Mouse (Mus musculus) G1E (cell line): ENCODE measurements around the gene Inpp5a. TPM values are rescaled to one million over a fixed set of nuclear protein-coding genes. Genes with fewer than 3 reads are reported as not detected.

Experiments
- ATAC-seq: 2 replicates; pipeline ENCODE4 v1.8.0; 2016; ENCODE audit warnings: mild to moderate bottlenecking; ENCODE audit not compliant: insufficient number of reproducible peaks, poor library complexity, low FRiP score, severe bottlenecking; ENCODE audit errors: extremely low read depth
- DNase-seq: peaks from one replicate; pipeline ENCODE4 v3.0.0; 2012; ENCODE audit warnings: low spot score
- H3K27me3 ChIP-seq: 2 replicates; pipeline ENCODE4 v1.6.1; 2012; ENCODE audit warnings: mild to moderate bottlenecking, low read length, inconsistent platforms; ENCODE audit not compliant: insufficient read depth
- H3K36me3 ChIP-seq: replicated peaks from 2 replicates; pipeline ENCODE3; 2012; ENCODE audit warnings: mild to moderate bottlenecking, inconsistent platforms
- H3K4me1 ChIP-seq: 2 replicates; pipeline ENCODE4 v1.6.1; 2012; ENCODE audit warnings: low read depth, low read length, inconsistent platforms, mixed read lengths; ENCODE audit not compliant: insufficient read depth
- H3K4me3 ChIP-seq: 2 replicates; pipeline ENCODE4 v1.5.1; 2012; ENCODE audit warnings: low read depth, mild to moderate bottlenecking, inconsistent platforms, low read length, moderate library complexity, mixed read lengths
- H3K9me3 ChIP-seq: replicated peaks from 2 replicates; pipeline ENCODE4 v1.6.1; 2012; ENCODE audit warnings: inconsistent platforms
- CTCF ChIP-seq: IDR thresholded peaks from 2 replicates; pipeline ENCODE4 v1.5.1; 2012; ENCODE audit warnings: low read depth, low read length, inconsistent platforms, mixed read lengths
- GATA1 ChIP-seq: IDR thresholded peaks from 2 replicates; pipeline ENCODE4 v1.6.1; 2012; ENCODE audit warnings: borderline replicate concordance, low read length, inconsistent platforms, mixed read lengths
- GATA2 ChIP-seq: IDR thresholded peaks from 2 replicates; pipeline ENCODE4 v1.6.1; 2012; ENCODE audit warnings: low read depth, low read length, inconsistent platforms, borderline replicate concordance
- POLR2AphosphoS5 ChIP-seq: IDR thresholded peaks from 2 replicates; pipeline ENCODE4 v1.6.1; 2012; ENCODE audit warnings: low read depth, low read length, inconsistent platforms; ENCODE audit not compliant: insufficient replicate concordance
- TAL1 ChIP-seq: conservative IDR thresholded peaks from 2 replicates; pipeline ENCODE4 v1.6.1; 2012; ENCODE audit warnings: low read depth, low read length, inconsistent platforms, mixed read lengths
- polyA plus RNA-seq: library from polyadenylated mRNA; stranded (reverse); fragments of >175 nt; gene quantifications from 2 replicates; pipeline ENCODE4 v1.2.3, GENCODE M21; 2012
- total RNA-seq, 2 experiments: library from RNA; stranded (forward) in 1 of 2; stranded (reverse) in 1 of 2; fragments of 200-1000 nt in 1 of 2; fragments of >200 nt in 1 of 2; fragmentation: Nextera tagmentation in 1 of 2; gene quantifications; 2 replicates each; pipeline ENCODE4 v1.2.3; 2014 to 2017

The Inpp5a gene
- total and polyA plus RNA-seq, 3 experiments = 1.2 to 5.6 (median 2.5) TPM

- Histone ChIP-seq H3K9me3 (peaks cover 29% of the 10 kb centered on the region), H3K4me3 (no peak overlapping the region), H3K36me3 (no peaks in the 10 kb centered on the region), H3K27me3 (no peaks in the 10 kb centered on the region; the same call in 1 of the 2 replicates), H3K4me1 (no peaks in the 10 kb centered on the region)
- TF ChIP-seq GATA2 (no peak), POLR2AphosphoS5 (no peak), TAL1 (no peak), GATA1 (no peak), CTCF (no peak)
- DNase-seq (no peak), ATAC-seq (no peak)
These were observed 127.2 kb downstream of the Inpp5a start for GRCm38 (mm10) chr7:139515959-139516660.

GRCm38 (mm10) chr7:139516661-139517016, 127.7 kb downstream of the Inpp5a start:
- TF ChIP-seq TAL1 (no peak), GATA1 (no peak), GATA2 (no peak), CTCF (no peak), POLR2AphosphoS5 (no peak)
- DNase-seq = no peak
- Histone ChIP-seq H3K27me3 (no peaks in the 10 kb centered on the region), H3K4me1 (no peaks in the 10 kb centered on the region), H3K36me3 (no peaks in the 10 kb centered on the region), H3K9me3 (peaks cover 31% of the 10 kb centered on the region), H3K4me3 (no peak overlapping the region)
- no peak for ATAC-seq

GRCm38 (mm10) chr7:139518352-139518751, 129.4 kb downstream of the Inpp5a start:
- TF ChIP-seq GATA2 (no peak), CTCF (no peak), POLR2AphosphoS5 (no peak), TAL1 (no peak), GATA1 (no peak)
- no peaks in the 10 kb centered on the region for H3K36me3 ChIP-seq
- H3K9me3 ChIP-seq = peaks cover 37% of the 10 kb centered on the region
- DNase-seq (no peak), ATAC-seq (no peak)
- no peaks in the 10 kb centered on the region for H3K27me3 ChIP-seq
- H3K4me3 ChIP-seq = no peak overlapping the region
- H3K4me1 ChIP-seq = no peaks in the 10 kb centered on the region

- no peak for TF ChIP-seq TAL1
- Histone ChIP-seq H3K4me3 (no peak overlapping the region), H3K36me3 (peaks cover 4% of the 10 kb centered on the region), H3K4me1 (no peaks in the 10 kb centered on the region), H3K27me3 (no peaks in the 10 kb centered on the region), H3K9me3 (peaks cover 60% of the 10 kb centered on the region)
- DNase-seq = no peak
- no peak for ATAC-seq
These were observed 139.6 kb downstream of the Inpp5a start for GRCm38 (mm10) chr7:139528309-139529076.

- no peak for ATAC-seq
- no peaks in the 10 kb centered on the region for H3K27me3 ChIP-seq
These were observed 140.3 kb downstream of the Inpp5a start for GRCm38 (mm10) chr7:139529208-139529607.

GRCm38 (mm10) chr7:139530591-139531427, 141.9 kb downstream of the Inpp5a start:
- no peaks in the 10 kb centered on the region for H3K27me3 ChIP-seq
- peaks cover 4% of the 10 kb centered on the region for H3K36me3 ChIP-seq
- TF ChIP-seq POLR2AphosphoS5 (no peak), TAL1 (no peak), GATA2 (no peak), CTCF (no peak), GATA1 (no peak)
- ATAC-seq (no peak), DNase-seq (no peak)
- H3K4me1 ChIP-seq = no peaks in the 10 kb centered on the region
- H3K4me3 ChIP-seq = no peak overlapping the region
- peaks cover 53% of the 10 kb centered on the region for H3K9me3 ChIP-seq

More at GRCm38 (mm10) chr7:139529208-139529607, 140.3 kb downstream of the Inpp5a start:
- no peak for DNase-seq
- Histone ChIP-seq H3K9me3 (peaks cover 57% of the 10 kb centered on the region), H3K4me3 (no peak overlapping the region), H3K4me1 (no peaks in the 10 kb centered on the region), H3K36me3 (peaks cover 4% of the 10 kb centered on the region)
- no peak for TF ChIP-seq CTCF
- TF ChIP-seq POLR2AphosphoS5 = no peak
- no peak for TF ChIP-seq GATA1
- no peak for TF ChIP-seq TAL1
